Mouse (Mus musculus) lung, postnatal 14 days (tissue): ENCODE results near the gene Tmem132a.

ENCODE experiments used
- DNase-seq: peaks from one replicate; pipeline ENCODE4 v3.0.0; 2021

Tmem132a gene

DNA sequence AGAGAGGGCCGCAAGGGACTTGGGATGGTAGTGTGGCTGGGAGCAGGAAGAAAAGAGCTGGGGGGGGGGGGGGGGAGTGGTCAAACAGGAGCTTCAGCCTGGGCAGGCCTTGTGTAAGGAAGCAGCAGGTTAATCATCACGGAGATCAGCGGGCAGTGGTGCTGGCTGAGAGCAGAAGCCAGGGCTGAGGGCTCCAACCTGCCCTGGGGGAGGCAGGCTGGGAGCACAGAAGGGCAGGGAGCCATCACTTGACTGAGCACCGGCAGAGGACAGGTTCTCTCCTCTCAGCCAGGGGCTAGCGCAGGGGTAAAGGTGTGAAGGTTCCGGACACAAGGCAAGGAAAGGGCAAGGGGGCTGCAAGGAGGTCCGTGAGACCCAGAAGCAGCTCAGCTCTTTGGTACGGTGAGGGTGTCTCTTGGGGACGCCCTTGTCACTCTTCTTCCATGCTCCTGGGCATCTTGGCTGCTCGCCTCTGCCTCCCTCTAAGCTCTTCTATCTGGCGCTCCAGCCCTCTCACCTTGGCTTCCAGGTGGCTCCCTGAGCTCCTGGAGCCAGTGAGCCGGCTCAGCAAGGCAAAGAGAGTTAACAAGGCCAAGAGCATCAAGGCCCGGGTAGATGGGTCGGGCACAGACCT is 1.7 kb upstream of the Tmem132a start:
- no peak for DNase-seq

DNA sequence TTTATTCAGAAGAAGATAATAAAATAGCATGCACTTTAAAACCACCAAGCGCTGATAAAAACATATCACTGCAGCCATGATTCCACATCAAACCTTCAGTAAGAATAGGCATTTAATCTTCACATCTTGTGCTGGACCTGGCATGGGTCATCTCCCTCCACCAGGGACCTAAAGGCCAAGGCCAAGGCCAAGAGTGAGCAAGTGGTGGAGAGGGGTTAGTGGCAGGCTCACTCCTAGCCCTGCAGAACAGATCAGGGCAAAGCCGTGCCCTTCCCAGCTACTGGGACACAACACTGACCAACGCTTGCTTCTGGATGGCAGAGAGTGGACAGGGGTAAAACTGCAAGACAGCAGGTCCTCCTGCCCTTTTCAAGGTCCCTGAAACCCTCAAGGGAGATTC is 936 bp upstream of the Tmem132a start:
- no peak for DNase-seq

DNA sequence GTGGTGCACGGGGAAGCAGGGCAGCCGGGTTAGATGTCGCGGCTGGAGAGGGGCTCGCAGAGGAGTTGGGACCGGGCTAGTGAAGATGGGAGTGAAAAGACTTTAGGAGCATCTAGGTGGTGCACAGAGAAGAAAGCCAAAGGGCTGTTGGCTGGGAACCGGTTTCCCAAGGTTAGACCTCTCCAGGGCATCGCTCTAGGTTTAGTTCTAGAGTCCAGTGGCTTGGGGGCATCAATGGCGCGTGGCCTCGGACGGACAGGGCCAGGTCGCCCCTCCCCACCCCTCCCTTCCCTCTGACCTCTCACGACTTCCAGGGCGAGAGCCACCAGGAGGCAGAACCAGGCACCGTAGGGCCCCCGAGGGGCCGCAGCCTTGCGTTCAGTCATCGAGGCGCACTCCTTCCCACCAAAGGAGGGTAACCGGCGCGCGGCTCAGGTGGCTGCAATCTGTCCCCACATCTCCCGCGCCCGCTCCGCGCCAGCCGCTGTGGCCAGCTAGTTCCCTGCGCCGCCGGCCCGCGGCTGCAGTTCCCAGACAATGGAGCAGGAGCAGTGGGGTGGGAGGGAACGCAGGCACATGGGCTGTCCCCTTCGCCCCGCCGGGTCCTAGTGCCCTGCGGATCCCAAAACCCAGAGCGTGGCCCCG is 377 bp downstream of the Tmem132a start:
- DNase-seq, result peak; percentile 70

DNA sequence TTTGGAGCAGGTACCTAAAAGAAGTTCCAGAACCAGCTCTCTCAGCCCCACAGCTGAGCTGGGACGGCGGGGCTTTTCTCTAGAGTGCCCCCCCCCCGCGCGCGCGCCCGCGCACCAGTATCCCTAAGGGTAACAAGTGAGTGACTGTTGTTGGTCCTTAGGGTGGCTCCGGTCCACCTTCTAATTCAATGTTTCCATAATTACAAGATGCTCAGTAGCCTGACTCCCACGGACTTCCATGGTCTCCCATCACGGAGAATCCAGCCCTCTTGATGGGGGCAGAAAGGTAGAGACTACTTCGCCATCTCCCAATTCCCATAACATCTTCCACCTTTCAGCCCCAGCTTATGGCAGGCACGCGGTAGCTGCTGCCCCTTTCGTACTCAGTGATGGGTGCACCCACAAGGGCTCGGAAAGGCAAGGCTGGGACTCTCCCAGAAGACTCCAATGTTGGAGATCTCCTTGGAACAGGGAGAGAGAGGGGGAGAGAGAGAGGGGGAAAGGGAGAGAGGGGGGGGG is 1.1 kb downstream of the Tmem132a start:
- no peak for DNase-seq

DNA sequence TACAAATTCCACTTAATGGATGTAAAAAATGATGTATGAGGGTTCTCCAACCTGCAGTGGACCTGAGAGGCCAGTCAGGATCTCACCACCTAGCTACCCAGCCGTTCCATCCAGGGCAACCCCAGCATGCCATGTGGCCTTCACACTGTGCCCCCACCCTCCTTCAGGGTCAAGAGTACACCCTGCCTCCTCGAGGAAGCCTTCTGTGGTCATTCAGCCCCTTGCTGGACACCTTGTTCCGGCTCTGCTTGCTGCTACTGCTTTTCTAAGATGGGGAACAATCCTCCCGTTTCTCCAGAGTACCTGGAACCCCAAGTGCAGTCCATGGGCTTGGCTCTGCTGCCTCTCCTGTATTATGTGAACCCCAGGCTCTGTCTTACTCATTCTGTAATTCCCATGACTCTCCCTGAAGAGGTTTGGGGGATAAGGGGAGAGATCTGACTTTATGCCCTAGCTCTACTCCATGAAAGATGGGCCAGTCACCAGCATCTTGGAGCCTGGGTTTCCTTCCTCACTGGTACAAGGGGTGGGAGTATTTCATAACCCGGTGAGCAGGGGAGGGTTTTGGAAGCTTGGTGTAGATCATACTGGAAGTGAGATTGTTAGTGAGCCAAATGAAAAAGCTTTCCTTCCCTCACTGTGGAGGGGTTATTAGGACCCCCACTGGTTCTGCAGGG is 1.7 kb downstream of the Tmem132a start:
- DNase-seq, result no peak

DNA sequence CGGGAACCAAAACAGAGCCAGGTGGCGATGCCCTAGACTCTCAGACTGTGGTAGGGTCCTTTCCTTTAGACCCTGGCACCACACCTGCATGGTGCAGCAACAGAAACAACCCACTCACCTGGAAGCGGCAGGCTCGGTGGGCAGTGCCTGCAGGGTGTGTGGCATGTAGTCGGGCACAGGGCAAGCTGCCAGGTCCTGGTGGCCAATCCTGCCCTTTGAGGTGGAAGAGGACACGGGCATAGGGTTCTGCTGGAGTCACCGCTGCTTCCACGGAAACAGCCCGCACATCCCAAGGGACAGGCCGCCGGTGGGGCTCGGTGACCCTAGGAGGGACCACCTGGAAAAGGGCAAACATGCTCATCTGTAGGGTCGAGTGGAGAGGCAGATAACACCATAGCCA is 3.4 kb downstream of the Tmem132a start:
- no peak for DNase-seq

DNA sequence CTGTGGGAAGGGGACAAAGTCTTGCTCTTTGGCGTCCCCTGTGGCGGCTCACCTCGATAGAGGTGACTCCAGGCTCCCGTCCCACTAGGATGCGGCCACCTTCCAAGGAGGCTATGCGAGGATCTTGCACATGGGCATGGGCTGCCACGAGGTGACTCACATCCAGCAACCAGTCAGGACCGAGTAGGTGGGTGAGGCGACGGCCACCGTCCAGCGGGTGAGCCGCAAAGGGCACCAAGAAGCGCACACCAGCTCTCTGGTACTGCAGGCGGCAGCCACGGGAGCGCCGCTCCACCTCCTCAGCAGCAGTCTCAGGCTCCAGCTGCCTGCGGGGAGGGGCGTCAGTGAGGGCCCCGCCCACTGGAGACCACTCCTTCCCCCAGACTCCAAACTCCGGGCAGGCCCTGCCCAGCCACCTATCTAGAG is 9.7 kb downstream of the Tmem132a start:
- DNase-seq, result no peak

DNA sequence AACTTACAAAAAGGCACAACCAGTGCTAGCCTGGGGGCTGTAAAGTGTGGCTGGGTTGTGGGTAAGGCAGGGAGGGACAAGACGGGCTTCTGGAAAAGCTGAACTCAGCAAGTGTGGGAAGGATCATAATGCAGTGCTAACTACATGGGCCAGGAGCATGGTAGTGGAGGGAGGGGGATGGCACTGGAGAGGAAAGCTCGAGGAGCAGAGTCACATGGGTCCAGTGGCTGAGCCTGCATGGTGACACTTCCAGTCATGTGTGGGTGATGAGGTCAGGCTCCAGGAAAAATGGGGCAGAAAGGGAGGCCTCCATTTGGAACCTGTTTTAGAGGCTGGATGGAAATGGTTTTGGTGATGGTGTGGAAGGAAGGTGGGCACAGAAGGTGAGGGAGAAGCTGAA is 13.2 kb downstream of the Tmem132a start:
- no peak for DNase-seq

DNA sequence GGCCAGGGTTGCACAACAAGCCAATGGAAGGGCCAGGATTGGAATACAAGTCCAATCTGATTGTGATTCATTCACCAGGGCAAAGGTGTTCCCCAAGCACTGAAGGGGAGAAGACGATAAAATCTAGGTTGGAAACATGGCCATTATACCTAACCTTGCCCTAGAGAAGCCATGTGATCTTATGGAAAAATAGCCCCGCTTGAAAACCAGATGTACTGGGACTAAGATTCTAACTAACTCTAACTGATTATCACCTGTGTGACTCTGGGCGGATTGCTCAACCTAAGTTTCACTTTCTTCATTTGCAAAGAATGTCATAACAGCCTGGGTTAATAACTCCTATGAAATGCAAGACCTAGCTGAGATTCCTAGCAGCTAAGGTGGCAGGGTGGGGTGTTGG is 14.3 kb downstream of the Tmem132a start:
- DNase-seq, result no peak

DNA sequence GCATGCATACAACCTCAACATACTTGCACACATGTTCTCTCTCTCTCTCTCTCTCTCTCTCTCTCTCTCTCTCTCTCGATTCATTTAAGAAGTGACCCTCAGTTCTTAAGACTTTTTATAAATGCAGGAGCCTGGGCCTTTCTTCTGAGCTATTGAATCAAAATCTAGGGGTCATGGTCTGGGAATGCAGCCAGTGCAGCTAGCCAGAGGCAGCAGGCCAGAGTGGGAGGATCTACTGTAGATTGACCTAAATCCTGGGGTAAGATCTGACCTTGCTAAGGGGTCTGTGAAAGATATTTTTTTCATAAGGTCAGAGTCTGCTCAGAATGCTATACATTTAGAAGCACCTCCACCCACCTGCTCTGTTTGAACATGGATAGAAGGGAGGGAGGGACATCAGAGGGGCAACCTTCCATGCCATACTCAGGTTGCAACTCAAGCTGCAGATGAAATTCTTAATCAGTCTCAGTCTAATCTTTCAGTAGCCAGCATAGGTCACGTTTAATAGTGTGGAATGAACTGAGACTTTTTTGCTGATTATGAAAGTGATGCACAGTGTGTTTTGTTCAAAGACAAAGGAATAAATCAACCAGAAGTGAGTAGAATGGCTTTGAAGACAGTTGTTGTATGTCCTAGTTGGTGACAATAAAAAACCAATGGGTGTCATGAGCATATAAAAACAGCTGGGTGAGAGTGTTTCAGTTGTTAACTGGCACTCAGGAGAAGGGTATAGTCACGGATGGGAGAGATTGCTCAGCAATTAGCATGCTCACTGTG is 22.2 kb downstream of the Tmem132a start:
- peak; percentile 58 for DNase-seq

DNA sequence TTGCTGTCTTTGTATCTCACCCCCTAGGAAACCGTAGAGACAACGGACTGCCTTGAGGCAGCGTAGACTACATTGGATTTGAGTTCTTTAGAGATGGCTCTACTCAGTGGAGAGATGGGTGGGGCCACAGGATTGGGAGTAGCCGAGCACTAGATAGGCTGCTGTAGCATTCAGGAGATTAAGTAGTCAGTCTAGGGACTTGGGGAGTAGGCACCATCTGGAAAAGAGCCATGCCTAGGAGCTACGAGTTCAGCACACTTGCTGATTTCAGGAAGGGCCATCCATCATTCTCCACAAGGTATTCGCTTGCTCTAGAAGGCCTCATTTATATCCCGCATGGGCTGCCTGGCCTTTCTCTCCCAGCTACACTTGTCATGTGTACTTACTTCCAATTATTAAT is 23.6 kb downstream of the Tmem132a start:
- DNase-seq, result no peak

DNA sequence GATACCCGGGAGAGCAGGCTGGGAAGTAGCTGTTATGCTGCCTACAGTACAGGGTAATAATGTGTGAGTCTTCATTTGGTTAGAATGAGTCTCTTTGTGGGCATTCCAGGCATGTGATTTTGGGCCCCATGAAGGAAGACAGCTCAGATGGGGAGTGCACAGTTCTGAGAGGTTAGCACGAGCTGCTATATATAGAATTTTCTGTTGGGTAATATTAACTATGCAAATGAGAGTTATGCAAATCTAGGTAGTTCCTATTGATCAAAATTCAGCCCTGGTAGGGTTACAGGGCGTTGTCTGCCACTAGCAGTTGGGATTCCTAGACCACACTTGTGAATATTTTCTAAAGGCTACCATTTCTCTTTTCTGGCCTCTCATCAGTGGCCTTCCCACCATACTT is 24.3 kb downstream of the Tmem132a start:
- DNase-seq, result no peak

DNA sequence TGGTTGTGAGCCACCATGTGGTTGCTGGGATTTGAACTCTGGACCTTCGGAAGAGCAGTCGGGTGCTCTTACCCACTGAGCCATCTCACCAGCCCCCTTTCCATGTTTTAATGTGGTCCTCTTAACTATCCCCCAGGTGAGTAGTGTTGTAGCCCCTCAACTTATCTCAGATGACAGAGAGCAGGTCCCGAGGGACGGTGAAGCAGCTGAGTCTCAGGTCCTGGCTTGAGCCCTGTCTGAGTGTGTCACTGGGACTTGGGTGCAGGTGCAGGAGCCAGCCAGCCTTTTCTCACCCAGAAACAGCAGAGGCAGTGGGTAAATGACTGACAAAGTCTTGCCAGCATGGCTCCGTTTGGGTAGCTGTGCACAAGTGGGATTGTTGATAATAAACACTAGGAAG is 25.5 kb downstream of the Tmem132a start:
- DNase-seq, result no peak

DNA sequence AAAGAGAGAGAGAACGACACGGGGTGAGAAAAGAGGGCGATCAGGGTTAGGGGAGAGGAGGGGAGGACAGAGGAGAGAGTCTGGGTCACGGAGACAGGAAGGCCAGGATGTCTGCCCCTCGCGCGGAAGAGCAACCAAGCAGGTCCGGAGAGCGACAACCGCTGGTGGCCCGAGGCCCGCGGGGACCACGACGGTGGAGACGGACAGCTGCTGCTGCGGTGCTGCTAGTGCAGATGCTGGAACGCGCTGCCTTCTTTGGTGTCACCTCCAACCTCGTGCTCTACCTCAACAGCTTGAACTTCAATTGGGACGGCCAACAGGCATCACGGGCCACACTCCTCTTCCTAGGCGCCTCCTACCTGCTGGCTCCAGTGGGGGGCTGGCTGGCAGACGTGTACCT is 26.8 kb downstream of the Tmem132a start:
- DNase-seq, result no peak

DNA sequence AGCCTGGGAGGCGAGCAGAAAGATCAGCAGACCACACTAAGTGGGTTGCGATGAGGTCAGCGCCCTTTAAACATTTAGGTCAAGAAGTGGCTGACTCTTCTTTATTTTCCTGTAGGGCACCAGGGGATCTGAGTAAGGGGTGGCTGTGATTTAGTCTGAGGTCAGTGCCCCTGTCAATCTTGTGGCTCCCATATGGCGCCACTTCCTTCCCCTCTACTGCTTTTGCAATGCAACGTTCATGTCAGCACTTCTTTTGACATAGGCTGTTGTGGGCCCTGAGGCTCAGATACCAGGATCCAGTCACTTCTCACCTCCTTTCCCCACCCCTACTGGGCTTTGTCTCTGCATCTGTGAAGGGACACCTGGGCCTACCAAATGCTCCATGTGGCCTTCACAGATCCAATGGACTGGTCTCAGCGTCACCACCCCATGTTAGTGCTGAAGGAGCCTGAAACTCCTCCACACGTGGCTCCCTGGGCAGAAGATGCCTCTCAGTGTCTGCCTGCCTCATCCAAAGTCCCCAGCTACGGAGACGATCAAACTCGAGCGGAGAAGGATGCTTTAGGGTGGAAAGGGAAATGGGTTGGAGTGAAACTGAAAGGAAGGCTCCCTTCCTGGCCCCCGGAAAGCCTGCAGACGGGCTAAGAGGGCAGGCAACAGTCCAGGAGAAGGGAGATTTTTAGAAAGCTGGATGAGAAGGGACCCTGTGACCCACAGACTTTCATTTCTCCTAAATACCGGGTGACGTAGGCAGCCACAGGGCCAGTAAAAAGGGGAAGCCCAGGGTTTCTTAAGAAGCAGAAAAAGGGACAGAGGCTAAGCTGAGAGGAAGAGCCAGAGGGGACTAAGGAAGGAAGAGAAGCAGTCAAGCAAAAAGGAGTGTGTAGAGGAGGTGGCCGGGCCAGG is 27.8 kb downstream of the Tmem132a start:
- peak; percentile 33 for DNase-seq

DNA sequence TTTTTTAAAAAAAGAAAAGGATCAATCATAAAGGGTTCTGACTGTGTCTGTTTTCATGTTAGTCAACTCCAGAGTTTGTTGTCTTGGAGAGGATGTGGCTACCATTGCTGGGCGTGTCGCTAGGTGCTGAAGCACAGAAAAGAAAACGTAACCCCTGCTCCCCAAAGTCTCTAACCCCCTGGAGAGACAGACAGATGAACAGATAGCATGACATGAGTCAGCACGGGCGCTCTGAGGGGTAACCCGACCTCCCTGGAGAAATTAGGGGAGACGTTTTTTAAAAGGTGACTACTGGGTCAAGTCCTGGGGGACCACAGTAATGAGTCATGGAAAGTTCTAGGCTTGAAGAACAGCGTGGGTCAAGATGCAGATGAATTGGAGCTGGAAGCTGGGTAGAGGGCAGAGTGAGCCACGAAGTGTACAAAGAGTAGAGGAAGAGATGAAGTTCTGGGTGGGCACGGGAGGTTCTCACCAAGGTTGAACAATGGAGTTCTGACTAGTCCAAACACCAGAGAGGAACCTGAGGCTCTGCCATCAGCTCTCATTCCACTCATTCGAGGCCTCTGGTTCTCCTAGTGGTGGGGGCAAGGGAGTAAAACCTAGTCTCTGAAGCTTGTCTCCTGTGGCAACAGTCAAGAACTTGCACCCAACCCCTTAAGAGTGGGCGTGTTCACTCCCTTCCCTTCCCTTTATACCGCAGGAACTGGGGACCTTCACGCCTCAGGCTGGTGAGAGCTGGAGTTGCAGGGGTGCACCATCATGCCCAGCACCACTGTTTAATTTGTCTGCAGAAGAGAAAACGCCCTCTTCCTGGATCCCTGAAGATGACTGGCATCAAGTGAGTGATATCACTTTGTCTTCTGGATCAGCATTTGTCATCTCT is 30.5 kb downstream of the Tmem132a start, which contains the start of gene Slc15a3:
Gene Slc15a3 (plus strand): TSS at position 718 of the 883 bp plus-strand sequence.
- no peak for DNase-seq

DNA sequence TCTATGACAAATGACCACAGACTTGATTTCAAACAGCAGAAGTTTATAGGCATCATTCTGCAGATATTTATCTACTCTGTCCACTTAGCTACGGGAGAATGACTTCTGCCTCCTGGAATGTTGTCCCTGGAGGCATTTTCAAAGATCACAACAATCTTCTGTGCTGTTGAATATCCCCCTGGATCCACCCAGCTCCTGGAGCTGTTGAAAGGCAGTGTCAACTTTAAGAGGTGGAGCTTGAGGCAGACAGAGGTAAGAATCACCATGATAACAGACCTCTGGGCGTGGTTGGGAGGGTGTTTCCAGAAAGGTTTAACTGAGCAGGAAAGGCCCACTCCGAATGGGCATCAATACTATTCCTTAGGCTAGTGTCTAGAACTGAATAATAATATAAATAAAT is 34.1 kb downstream of the Tmem132a start:
- no peak for DNase-seq

DNA sequence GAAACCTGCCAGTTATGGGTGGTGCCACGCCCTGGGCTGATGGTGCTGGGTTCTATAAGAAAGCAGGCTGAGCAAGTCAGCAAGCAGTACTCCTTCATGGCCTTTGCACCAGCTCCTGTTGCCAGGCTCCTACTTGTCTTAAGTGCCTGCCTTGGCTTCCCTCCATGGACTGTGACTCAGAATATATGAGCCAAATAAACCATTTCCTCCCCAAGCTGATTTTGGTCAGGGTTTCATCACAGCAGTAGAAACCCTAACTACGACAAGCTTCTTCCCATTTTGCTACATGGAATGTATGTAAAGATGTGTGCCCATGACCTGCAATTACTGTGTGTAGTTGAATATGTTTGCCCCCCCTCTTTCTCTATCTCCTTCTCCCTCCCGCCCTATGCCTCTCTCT is 36.1 kb downstream of the Tmem132a start:
- no peak for DNase-seq

DNA sequence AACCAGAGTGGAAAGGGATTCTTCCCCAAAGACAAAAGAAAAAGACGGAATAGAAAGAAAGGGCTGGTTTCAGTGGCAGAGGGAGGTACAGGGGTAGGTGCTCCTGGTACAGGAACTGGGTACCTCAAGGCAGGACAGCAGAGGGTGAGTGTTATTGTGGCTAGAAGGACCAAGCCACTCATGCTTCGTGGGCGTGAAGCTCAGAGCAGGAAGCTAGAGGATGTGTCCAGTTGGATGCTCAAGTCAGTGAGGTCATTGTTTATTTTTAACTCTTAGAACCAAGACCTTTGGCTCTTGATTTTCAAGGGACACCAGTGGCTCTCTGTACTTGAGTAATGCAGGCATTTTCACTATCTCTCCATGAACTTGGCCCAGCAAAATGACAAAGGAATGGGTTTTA is 37.7 kb downstream of the Tmem132a start:
- DNase-seq, result no peak

DNA sequence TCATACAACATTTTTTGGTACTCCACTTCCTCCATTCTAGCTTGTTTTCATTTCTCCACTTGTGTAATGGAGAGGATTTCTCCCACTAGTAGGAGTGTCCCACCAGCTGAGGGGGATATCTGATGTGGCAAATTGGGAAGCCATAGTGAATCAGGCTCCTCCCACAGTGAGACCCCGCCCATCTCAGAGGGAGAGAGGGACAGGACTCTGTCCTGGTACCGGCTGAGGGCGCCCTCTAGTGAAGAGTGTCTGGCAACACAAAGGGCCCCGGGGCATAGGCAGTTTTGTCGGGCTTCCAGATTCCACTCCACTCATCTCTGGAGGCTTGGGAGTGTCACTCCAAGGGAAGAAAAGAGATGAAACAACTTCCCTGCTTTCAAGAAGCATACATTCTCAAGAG is 38.3 kb downstream of the Tmem132a start:
- DNase-seq, result peak; percentile 81
